ENCODE assay signal across 20 mouse cellular contexts in the genomic region with DNA sequence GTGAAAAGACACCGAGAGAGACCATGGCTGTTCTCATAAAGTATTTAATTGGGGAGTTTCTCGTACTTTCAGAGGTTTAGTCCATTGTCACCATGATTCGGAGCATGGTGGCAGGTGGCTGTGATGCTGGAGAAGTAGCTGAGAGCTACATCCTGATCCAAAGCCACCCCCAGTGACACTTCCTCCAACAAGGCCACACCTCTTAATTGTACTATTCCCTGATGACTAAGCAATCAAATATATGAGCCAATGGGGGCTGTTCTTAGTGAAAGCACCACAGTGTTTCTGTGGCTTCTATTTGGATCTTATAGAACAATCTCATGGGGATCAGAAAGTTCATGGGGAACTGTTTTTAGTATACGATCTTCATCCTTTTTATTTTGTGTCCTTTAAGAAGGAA.
"Had no signal": no experiment of that assay in that cellular context is flagged by ENCODE, and none has a peak within 500 bp of the region (broad histone marks: within the 10 kb centered on the region; RNA-seq: fewer than 3 reads in every experiment).

No protein-coding gene starts in this region.

- H3K9me3 ChIP-seq: liver, embryonic 13.5 days; midbrain, embryonic 12.5 days; midbrain, embryonic 15.5 days; neural tube, embryonic 12.5 days; neural tube, embryonic 15.5 days; stomach, embryonic 15.5 days had no signal

- DNase-seq: kidney, postnatal 25 days; layer of hippocampus, adult 9-11 months; layer of hippocampus, postnatal 36 days; liver, embryonic 13.5 days; lung, adult 2 months; lung, postnatal 14 days; lung, postnatal 4 days; retina, postnatal 1 day; right cerebral cortex, postnatal 25 days; spleen, adult 18-20 months; thymus, adult 18-20 months; thymus, postnatal 36 days had no signal

- H3K4me1 ChIP-seq: liver, embryonic 13.5 days; stomach, embryonic 15.5 days had no signal

- H3K9ac ChIP-seq: liver, embryonic 13.5 days; midbrain, embryonic 12.5 days; midbrain, embryonic 15.5 days; neural tube, embryonic 12.5 days; neural tube, embryonic 15.5 days; stomach, embryonic 15.5 days had no signal

- ATAC-seq: midbrain, embryonic 15.5 days had no signal

- H3K4me3 ChIP-seq: layer of hippocampus, adult 2 months; left cerebral cortex, adult 2 months; liver, embryonic 13.5 days; midbrain, embryonic 12.5 days; midbrain, embryonic 15.5 days; neural tube, embryonic 12.5 days; neural tube, embryonic 15.5 days; stomach, embryonic 15.5 days had no signal

- H3K27me3 ChIP-seq: liver, embryonic 13.5 days; midbrain, embryonic 12.5 days; midbrain, embryonic 15.5 days; neural tube, embryonic 12.5 days; neural tube, embryonic 15.5 days; stomach, embryonic 15.5 days had no signal

- H3K36me3 ChIP-seq: liver, embryonic 13.5 days; midbrain, embryonic 12.5 days; neural tube, embryonic 12.5 days; neural tube, embryonic 15.5 days; stomach, embryonic 15.5 days had no signal

- H3K27ac ChIP-seq: kidney, postnatal 0 days; layer of hippocampus, adult 2 months; left cerebral cortex, adult 2 months; liver, embryonic 13.5 days; midbrain, embryonic 12.5 days; midbrain, embryonic 15.5 days; neural tube, embryonic 12.5 days; neural tube, embryonic 15.5 days; stomach, embryonic 15.5 days had no signal
